Mouse (Mus musculus) liver, adult 2 months (tissue): ENCODE results near the gene Dnajb5.
A peak's percentile ranks its signal among the peaks of the same experiment; 100 is the strongest.

Experiments used
- CTCF ChIP-seq: fragments of 200-500 bp; IDR thresholded peaks from 2 replicates; pipeline ENCODE4 v1.5.1; 2011; ENCODE audit warnings: low read depth, low read length, control low read depth
- POLR2A ChIP-seq: fragments of 200-500 bp; IDR thresholded peaks from 2 replicates; pipeline ENCODE4 v1.6.1; 2011; ENCODE audit warnings: low read length, control low read depth; ENCODE audit not compliant: insufficient read depth; ENCODE audit errors: extremely low read depth

GRCm38 (mm10) chr4:42965039-42965719, 15.6 kb downstream of the Dnajb5 start:
- peak; percentile 41; the same call in 1 of the 2 replicates for TF ChIP-seq CTCF
- no peak for TF ChIP-seq POLR2A
